Mouse (Mus musculus) liver, embryonic 16.5 days (tissue): ENCODE results near the gene Daglb. TPM values are rescaled to one million over a fixed set of nuclear protein-coding genes. Genes with fewer than 3 reads are reported as not detected.

Source experiments
- ATAC-seq: fragments of 200-750 bp; cut with Nextera tagmentation; 2 replicates; pipeline ENCODE4 v1.8.0; 2017; ENCODE audit warnings: low read depth, mild to moderate bottlenecking, moderate number of reproducible peaks, moderate library complexity
- H3K27ac ChIP-seq: fragments of 300-500 bp; sonication (generic); 2 replicates; pipeline ENCODE4 v1.5.1; 2014; ENCODE audit warnings: mild to moderate bottlenecking, low read length
- H3K27me3 ChIP-seq: fragments of 300-500 bp; sonication (generic); 2 replicates; pipeline ENCODE4 v1.6.1; 2014; ENCODE audit warnings: low read depth, low read length, mixed read lengths; ENCODE audit not compliant: control insufficient read depth, insufficient read depth
- H3K36me3 ChIP-seq: fragments of 300-500 bp; sonication (generic); 2 replicates; pipeline ENCODE4 v1.6.1; 2014; ENCODE audit warnings: mild to moderate bottlenecking; ENCODE audit not compliant: control insufficient read depth, insufficient read depth
- H3K4me1 ChIP-seq: fragments of 300-500 bp; sonication (generic); 2 replicates; pipeline ENCODE4 v1.6.1; 2014; ENCODE audit warnings: low read depth, low read length, mixed read lengths; ENCODE audit not compliant: control insufficient read depth
- H3K4me2 ChIP-seq: fragments of 300-500 bp; sonication (generic); 2 replicates; pipeline ENCODE4 v1.6.1; 2014; ENCODE audit warnings: low read depth, low read length, mixed read lengths
- H3K4me3 ChIP-seq: fragments of 300-500 bp; sonication (generic); 2 replicates; pipeline ENCODE4 v1.5.1; 2014; ENCODE audit warnings: low read depth, mild to moderate bottlenecking, low read length
- H3K9ac ChIP-seq: fragments of 300-500 bp; sonication (generic); 2 replicates; pipeline ENCODE4 v1.6.1; 2014; ENCODE audit warnings: low read depth, low read length
- H3K9me3 ChIP-seq: fragments of 300-500 bp; sonication (generic); replicated peaks from 2 replicates; pipeline ENCODE4 v1.6.1; 2016; ENCODE audit warnings: low read length; ENCODE audit not compliant: control insufficient read depth
- WGBS: fragments of 180-500 bp; shearing (Covaris S2); extraction: QIAGEN DNeasy Blood & Tissue Kit; methylation state at CpG from one replicate; pipeline ENCODE4 v1.1.7; 2014; ENCODE audit not compliant: insufficient replicate concordance; 5-methylcytosine and 5-hydroxymethylcytosine counted together
- polyA plus RNA-seq: library from polyadenylated mRNA; unstranded; fragments of >200 nt; fragmentation: Nextera tagmentation; extraction: Ambion mirVana; gene quantifications from 2 replicates; pipeline ENCODE4 v1.2.1, GENCODE M21; 2015

Gene Daglb
- polyA plus RNA-seq, 1 experiment from 2014 or later, result 7.7 TPM

DNA sequence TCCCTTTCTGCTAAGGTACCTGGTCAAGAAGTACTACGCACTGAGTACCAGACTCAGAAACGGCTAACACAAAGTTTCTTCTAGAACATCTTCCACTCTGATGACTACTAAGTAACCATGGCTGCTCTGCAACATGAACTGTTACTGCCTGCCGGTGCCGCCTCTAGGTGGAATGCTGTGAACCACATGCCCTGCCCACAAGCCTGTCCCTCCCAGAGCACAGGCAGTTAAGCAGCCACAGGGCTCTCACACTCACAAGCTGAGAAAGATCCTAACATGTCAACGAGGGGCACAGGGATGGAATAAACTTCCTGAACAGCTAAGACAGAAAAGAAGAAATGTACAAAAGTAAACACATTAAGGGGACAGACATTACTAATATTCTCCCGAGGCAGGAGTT is 53.1 kb downstream of the Daglb start:
- Histone ChIP-seq H3K9me3 (no peaks in the 10 kb centered on the region), H3K9ac (no peak overlapping the region), H3K36me3 (peaks cover 42% of the 10 kb centered on the region), H3K4me2 (no peak overlapping the region), H3K4me3 (no peak overlapping the region), H3K27ac (no peak overlapping the region), H3K27me3 (no peaks in the 10 kb centered on the region), H3K4me1 (peaks cover 39% of the 10 kb centered on the region)
- 58% methylated on average over 6 of the region's 6 CpGs for WGBS
- no peak for ATAC-seq

GRCm38 (mm10) chr5:143518045-143518591 is 53.7 kb downstream of the Daglb start:
- 44% methylated on average over 6 of the region's 6 CpGs for WGBS
- ATAC-seq, result no peak
- peaks cover 39% of the 10 kb centered on the region for H3K36me3 ChIP-seq
- no peaks in the 10 kb centered on the region for H3K9me3 ChIP-seq
- H3K27ac ChIP-seq, result no peak overlapping the region; the same call in 1 of the 2 replicates
- H3K27me3 ChIP-seq, result no peaks in the 10 kb centered on the region
- H3K4me3 ChIP-seq, result no peak overlapping the region
- H3K4me2 ChIP-seq, result no peak overlapping the region
- no peak overlapping the region; the same call in 1 of the 2 replicates for H3K9ac ChIP-seq
- peaks cover 39% of the 10 kb centered on the region for H3K4me1 ChIP-seq

GRCm38 (mm10) chr5:143520415-143520814 is 56.0 kb downstream of the Daglb start:
- Histone ChIP-seq H3K4me1 (peaks cover 53% of the 10 kb centered on the region), H3K36me3 (peaks cover 23% of the 10 kb centered on the region), H3K9me3 (no peaks in the 10 kb centered on the region), H3K9ac (peak overlapping the region; percentile 10; the same call in 1 of the 2 replicates), H3K27ac (no peak overlapping the region), H3K4me3 (no peak overlapping the region), H3K4me2 (no peak overlapping the region), H3K27me3 (no peaks in the 10 kb centered on the region)
- no peak for ATAC-seq
- WGBS, result 27% methylated on average over 2 of the region's 2 CpGs

- Histone ChIP-seq H3K9ac (no peak overlapping the region), H3K9me3 (no peaks in the 10 kb centered on the region), H3K27me3 (no peaks in the 10 kb centered on the region), H3K4me1 (peaks cover 66% of the 10 kb centered on the region), H3K4me2 (no peak overlapping the region), H3K4me3 (no peak overlapping the region), H3K36me3 (peaks cover 8% of the 10 kb centered on the region; the same call in 1 of the 2 replicates), H3K27ac (0 out of 2 replicates have a peak overlapping the region, but pooled peaks have one; percentile 24)
- ATAC-seq, result no peak
- 82% methylated on average over 3 of the region's 3 CpGs for WGBS
Observed at GRCm38 (mm10) chr5:143522882-143523281, 58.5 kb downstream of the Daglb start.

GRCm38 (mm10) chr5:143525454-143526225 is 61.3 kb downstream of the Daglb start:
- ATAC-seq, result no peak
- H3K9me3 ChIP-seq, result no peaks in the 10 kb centered on the region
- peak overlapping the region; percentile 98 for H3K4me2 ChIP-seq
- peaks cover 53% of the 10 kb centered on the region for H3K4me1 ChIP-seq
- H3K9ac ChIP-seq, result peak overlapping the region; percentile 96
- no peaks in the 10 kb centered on the region for H3K27me3 ChIP-seq
- 0 out of 2 replicates have a peak, but pooled peaks cover 3% of the 10 kb centered on the region for H3K36me3 ChIP-seq
- peak overlapping the region; percentile 87 for H3K4me3 ChIP-seq
- H3K27ac ChIP-seq, result 0 out of 2 replicates have a peak overlapping the region, but pooled peaks have one; percentile 16
- 49% methylated on average over 7 of the region's 7 CpGs for WGBS

DNA sequence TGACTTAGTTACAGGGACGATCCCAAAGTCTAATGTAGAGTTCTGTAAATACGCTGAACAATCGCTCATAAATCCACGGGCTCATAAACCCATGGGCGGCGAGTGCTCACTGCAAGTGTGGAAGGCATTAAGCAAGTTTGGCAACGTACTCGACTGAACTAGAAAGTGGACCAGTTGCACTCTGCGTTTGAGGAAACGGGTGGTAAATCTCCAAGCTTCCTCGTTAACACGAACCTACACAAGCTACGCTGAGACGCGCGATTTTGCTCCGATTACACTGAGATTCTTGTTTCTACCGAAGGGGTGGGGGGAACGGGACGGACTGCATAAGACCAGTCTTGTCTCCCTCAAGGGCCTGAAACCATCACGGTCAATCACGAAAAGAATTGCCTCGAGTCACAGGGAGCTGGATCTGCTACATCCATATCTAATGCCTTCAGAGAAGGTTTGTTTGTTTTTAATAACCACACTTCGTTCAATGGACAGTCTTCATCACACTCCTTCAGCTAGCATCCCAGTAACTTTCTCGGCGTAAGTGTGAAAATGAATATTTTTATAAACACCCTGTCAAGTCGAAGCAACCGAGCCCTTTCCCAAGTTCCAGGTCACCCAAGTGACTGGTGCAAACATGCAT is 62.4 kb downstream of the Daglb start:
- no peaks in the 10 kb centered on the region for H3K9me3 ChIP-seq
- no peak for ATAC-seq
- peak overlapping the region; percentile 99 for H3K27ac ChIP-seq
- peak overlapping the region; percentile 98 for H3K4me2 ChIP-seq
- H3K27me3 ChIP-seq, result no peaks in the 10 kb centered on the region
- H3K36me3 ChIP-seq, result 0 out of 2 replicates have a peak, but pooled peaks cover 3% of the 10 kb centered on the region
- WGBS, result under 1% methylated on average over 28 of the region's 28 CpGs
- H3K4me3 ChIP-seq, result peak overlapping the region; percentile 87
- H3K4me1 ChIP-seq, result peaks cover 48% of the 10 kb centered on the region
- H3K9ac ChIP-seq, result peak overlapping the region; percentile 96

GRCm38 (mm10) chr5:143527486-143528307 is 63.3 kb downstream of the Daglb start, which contains the start of gene Rac1:
Gene Rac1, minus strand, starts transcription at chr5:143528036.
- peak within 1 kb of the TSS; percentile 99 for H3K27ac ChIP-seq
- H3K9ac ChIP-seq, result peak within 1 kb of the TSS; percentile 96
- H3K27me3 ChIP-seq, result no peaks in the 10 kb centered on the region
- H3K4me1 ChIP-seq, result peaks cover 44% of the 10 kb centered on the region
- 0 out of 2 replicates have a peak, but pooled peaks cover 3% of the 10 kb centered on the region for H3K36me3 ChIP-seq
- no peaks in the 10 kb centered on the region for H3K9me3 ChIP-seq
- peak; percentile 95 for ATAC-seq
- peak within 1 kb of the TSS; percentile 98 for H3K4me2 ChIP-seq
- peak within 1 kb of the TSS; percentile 87 for H3K4me3 ChIP-seq
- under 1% methylated on average over 89 of the region's 105 CpGs for WGBS

DNA sequence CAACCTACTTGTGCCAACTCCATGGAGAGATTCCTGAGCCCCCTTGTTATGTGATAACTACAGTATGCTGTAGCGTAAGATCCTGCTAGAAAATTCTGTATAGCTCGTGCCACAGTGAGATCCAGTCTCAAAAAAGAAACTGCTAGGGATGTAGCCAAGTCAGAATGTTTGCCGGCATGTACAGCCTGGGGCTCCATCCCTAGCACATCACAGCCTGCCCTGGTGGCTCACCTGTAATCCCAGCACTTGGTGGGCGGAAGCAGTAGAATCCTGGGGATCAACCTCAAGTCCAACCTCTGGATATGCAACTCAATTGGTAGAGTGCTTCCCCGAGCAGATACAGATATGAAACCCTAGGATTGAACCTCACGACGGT is 63.9 kb downstream of the Daglb start:
- Histone ChIP-seq H3K9ac (peak overlapping the region; percentile 96), H3K27ac (peak overlapping the region; percentile 99), H3K27me3 (no peaks in the 10 kb centered on the region), H3K9me3 (no peaks in the 10 kb centered on the region), H3K4me3 (peak overlapping the region; percentile 87), H3K4me2 (peak overlapping the region; percentile 98), H3K4me1 (peaks cover 38% of the 10 kb centered on the region), H3K36me3 (0 out of 2 replicates have a peak, but pooled peaks cover 3% of the 10 kb centered on the region)
- 11% methylated on average over 7 of the region's 7 CpGs for WGBS
- no peak for ATAC-seq
